ENCODE assay signal across 18 mouse cellular contexts in the genomic region with DNA sequence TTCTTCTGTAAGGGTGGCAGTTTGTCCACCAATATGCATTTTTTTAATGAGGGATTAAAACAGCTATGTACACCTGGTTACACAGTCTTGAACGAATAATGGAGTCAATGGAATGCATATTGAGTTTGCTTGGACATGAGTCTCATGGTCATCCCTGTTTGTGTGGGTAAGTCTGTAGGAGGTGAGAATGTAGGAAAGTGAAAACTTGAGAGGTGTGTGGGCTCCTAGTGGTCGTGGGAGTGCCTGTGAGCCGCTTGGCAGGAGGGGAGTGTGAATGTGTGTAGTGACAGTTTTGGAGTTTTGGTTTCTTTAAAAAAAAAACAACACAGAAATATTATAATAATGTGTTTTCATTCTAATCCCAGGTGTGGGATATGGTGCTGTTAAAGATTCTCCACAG.
DNase-seq lines count a peak whose midpoint lies in the region; ATAC-seq lines count a peak whose summit lies in the region.
"Had no signal": no experiment of that assay in that cellular context is flagged by ENCODE, and none has a peak within 500 bp of the region (broad histone marks: within the 10 kb centered on the region; RNA-seq: fewer than 3 reads in every experiment).

No protein-coding gene starts in this region.

- peak; percentile 87 for ATAC-seq in frontal cortex, adult (ENCODE audit: low TSS enrichment)
- ATAC-seq: CD4-positive, CD25-positive, alpha-beta regulatory T cell, adult 4 months; forebrain, embryonic 13.5 days; forebrain, embryonic 15.5 days; forebrain, postnatal 0 days had no signal

- DNase-seq in frontal cortex, postnatal 36 days (ENCODE audit: low spot score in 2 of 2): no peak
- DNase-seq in right cerebral cortex, adult 18-20 months: peak; percentile 31
- no peak for DNase-seq in right cerebral cortex, postnatal 10 days (ENCODE audit: low spot score in 2 of 2)
- no peak for DNase-seq in thymus, adult 18-20 months
- DNase-seq: adrenal gland, adult 2 months; adrenal gland, postnatal 10 days; adrenal gland, postnatal 25 days; B cell, adult 2 months; cerebellum, adult 11-12 months; cerebellum, adult 2 months; cerebellum, adult 9-10 months; cerebellum, postnatal 10 days; cerebellum, postnatal 25 days; forebrain, postnatal 0 days had no signal
